Mouse (Mus musculus): ENCODE measurements around the gene Cyb561. TPM values are rescaled to one million over a fixed set of nuclear protein-coding genes. Genes with fewer than 3 reads are reported as not detected.
A peak's percentile ranks its signal among the peaks of the same experiment; 100 is the strongest.

Gene Cyb561
- total RNA-seq (2021), result 124 and 195 TPM in 2 replicates
- long read RNA-seq, transcript Cyb561-201 (6 exons, 2,741 nt), result major isoform, 49 of 459 reads
- long read RNA-seq, partial matches to known transcripts, result 20 of 459 reads
- long read RNA-seq, other reads (novel, unspliced or antisense), result 386 of 459 reads

GRCm38 (mm10) chr11:105952911-105953386 lies at the start of gene Cyb561:
Gene Cyb561, minus strand, starts transcription at chr11:105953336.
- no peak for DNase-seq

DNA sequence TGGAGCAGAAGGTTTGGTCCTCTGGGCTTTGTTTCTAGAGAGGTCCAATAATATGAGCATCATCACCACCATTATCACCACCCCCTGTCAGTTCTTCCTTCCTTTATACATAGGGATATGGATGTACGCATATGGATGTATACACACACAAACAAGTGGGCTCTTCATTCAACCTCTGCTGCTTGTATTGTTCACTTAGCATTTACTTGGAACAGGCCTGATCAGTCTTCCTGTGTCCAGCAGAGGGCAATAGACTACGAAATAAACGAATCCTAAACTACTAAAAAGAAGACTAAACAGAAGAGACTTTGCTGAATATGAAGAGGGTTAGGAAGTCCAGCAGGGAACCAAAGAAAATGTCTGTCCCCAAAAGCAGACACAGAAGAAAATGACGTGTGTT lies 48.6 kb upstream of the Cyb561 start:
- no peak for DNase-seq

- DNase-seq, result no peak
Measured at GRCm38 (mm10) chr11:106000062-106000461, 46.9 kb upstream of the Cyb561 start.

- no peak for DNase-seq
Measured at GRCm38 (mm10) chr11:105994375-105994774, 41.2 kb upstream of the Cyb561 start, which contains the start of gene Ace3. Gene Ace3, plus strand, starts transcription at chr11:105994675.

- no peak for DNase-seq
Measured at GRCm38 (mm10) chr11:105990231-105990630, 37.1 kb upstream of the Cyb561 start.

DNA sequence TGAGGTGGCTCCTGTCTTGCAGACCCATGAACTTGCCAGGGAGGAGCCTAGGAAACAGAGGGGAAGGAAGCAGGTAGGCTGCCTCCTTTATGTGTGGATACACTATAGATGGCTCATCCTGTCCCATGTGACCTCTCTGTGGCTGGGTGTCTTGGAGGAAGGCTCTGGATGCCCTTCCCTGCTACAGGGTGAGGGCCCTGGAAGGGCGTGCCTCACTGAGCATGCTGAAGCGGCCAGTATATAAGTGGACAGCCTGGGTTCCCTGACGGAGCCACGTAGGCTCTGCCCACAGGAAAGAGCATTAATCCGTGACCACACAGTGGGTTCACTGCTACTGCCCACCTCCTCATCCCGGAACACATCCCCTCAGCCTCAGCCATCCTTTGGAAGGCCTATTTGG lies 36.3 kb upstream of the Cyb561 start:
- no peak for DNase-seq

DNA sequence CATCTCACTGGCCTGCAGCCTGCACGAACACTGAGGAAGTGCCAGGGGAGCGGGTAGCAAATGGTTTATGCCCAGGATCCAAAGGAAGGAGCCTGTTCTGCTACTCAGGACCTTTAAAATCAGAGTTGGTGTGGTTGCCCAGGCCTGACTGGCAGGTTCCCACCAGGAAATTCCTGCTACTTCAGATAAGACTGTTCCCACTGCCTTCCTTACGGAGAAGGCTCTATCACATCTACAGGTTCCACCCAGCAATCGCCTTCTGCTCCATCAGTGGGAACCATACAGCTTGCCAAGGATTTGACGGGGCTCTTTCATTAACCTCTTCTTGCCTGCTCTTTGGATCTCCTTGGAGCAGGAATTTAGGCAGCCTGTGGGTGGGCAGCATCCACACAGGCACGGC lies 34.3 kb upstream of the Cyb561 start:
- no peak for DNase-seq

GRCm38 (mm10) chr11:105984452-105984851 lies 31.3 kb upstream of the Cyb561 start:
- DNase-seq, result no peak

DNA sequence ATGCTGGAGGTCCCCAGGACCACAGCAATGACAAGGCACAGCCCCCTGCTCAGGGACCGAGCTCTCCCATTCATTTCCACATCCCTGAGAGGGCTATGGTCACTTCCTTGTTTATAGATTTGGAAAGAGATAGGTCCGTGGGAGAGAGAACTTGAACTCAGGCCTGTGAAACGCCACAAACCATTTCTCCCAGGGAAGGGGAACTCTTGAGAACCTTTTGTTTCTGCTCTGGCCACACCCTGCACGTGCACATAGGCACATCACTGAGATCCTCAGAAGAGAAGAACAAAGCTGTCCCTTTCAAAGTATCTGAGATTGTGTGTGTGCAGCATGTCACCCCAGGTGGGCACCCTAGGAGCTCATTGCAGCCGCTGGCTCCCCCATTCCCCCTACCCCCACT lies 25.5 kb upstream of the Cyb561 start:
- DNase-seq, result no peak

GRCm38 (mm10) chr11:105978232-105978631 lies 25.1 kb upstream of the Cyb561 start:
- no peak for DNase-seq

GRCm38 (mm10) chr11:105975636-105976035 lies 22.5 kb upstream of the Cyb561 start:
- DNase-seq, result no peak

- DNase-seq, result no peak
Measured at GRCm38 (mm10) chr11:105975050-105975449, 21.9 kb upstream of the Cyb561 start.

GRCm38 (mm10) chr11:105974593-105974992 lies 21.5 kb upstream of the Cyb561 start:
- DNase-seq, result no peak

GRCm38 (mm10) chr11:105969516-105969915 lies 16.4 kb upstream of the Cyb561 start:
- DNase-seq, result peak; percentile 70

DNA sequence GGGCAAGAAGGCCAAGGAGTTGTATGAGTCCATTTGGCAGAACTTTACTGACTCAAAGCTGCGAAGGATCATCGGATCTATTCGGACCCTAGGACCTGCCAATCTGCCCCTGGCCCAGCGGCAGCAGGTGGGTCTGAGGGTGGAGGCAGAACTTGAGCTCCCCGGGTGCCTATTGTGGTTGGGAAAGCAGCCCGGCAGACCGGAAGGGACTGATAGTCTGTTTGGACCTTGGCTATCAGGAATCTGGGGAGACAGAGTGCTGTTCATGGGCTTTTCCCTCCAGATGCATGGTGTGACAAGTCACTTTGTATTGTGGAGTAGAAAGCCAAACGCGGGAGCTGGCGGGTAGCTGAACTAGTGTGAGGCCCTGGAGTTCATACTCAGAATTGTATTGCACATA lies 15.8 kb upstream of the Cyb561 start:
- DNase-seq, result no peak

GRCm38 (mm10) chr11:105967741-105968574 lies 14.8 kb upstream of the Cyb561 start, which contains the start of gene Ace:
Gene Ace, plus strand, starts transcription at chr11:105967945.
- peak; percentile 37 for DNase-seq

GRCm38 (mm10) chr11:105966288-105966687 lies 13.2 kb upstream of the Cyb561 start:
- no peak for DNase-seq

- DNase-seq, result no peak
Measured at GRCm38 (mm10) chr11:105964691-105965090, 11.6 kb upstream of the Cyb561 start.

DNA sequence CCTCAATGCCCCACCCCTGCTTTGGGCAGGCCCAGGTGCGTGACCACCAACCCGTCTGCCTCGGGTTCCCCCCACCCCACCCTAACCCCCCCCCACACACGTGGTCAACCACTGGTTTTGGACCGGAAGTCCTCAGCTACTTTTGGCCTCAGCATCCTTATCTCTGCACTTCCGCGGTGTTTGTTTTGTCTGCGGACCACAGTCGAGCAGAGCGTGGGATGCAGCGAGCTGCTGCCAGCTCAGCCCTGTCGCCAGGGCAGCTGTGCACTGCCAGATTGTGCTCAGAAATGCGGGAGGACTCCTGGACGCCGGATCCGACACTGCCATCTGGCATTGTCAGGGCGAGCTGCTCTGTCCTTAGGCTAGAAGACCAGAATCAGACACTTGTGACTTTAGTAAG lies 6.2 kb upstream of the Cyb561 start:
- no peak for DNase-seq

- no peak for DNase-seq
Measured at GRCm38 (mm10) chr11:105958566-105958965, 5.4 kb upstream of the Cyb561 start.

DNA sequence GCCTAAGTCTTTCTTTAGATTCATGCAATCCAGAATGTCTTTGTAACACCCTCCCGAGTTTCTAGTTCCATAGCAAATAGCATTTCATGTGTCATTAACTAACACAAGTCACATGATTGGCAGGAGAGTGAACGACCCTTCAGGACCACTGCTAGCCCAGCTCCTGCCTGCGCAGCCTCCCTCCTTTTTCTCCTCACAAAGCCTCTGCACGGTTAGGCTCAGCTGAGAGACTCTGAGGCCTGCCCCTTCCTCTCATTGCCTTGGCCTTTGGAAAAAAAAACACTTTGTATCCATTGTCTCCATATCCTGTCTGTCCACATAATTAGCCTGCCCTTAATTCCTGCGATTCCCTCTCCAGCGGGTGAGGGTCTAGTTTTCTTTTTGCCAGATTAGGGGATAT lies 4.4 kb upstream of the Cyb561 start:
- DNase-seq, result no peak

- DNase-seq, result no peak
Measured at GRCm38 (mm10) chr11:105955815-105956430, 2.8 kb upstream of the Cyb561 start.

GRCm38 (mm10) chr11:105953402-105953801 lies 266 bp upstream of the Cyb561 start:
- DNase-seq, result peak; percentile 71
